Mouse (Mus musculus): ENCODE measurements around the gene Il1r1.

Il1r1 gene

DNA sequence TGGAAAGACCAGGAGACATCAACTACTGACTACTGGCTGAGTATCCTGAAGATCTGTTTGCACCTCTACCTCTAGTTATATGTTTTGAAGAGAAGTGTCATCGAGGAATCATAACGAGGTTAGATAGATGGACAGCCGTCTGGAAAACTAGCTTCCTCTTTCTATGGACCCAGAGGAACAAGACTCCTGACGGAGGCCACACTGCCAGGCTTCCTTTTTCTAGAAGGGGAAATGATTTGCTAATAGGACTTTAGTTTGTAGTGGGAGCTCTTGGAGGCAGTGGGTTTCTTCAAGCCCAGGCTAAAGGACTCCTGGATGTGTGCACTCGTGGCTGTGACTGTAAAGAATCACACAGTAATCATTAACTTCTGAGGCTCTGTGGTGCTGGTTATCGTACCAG lies 96.9 kb downstream of the Il1r1 start:
- DNase-seq (ENCODE audit: low spot score), result no peak

DNA sequence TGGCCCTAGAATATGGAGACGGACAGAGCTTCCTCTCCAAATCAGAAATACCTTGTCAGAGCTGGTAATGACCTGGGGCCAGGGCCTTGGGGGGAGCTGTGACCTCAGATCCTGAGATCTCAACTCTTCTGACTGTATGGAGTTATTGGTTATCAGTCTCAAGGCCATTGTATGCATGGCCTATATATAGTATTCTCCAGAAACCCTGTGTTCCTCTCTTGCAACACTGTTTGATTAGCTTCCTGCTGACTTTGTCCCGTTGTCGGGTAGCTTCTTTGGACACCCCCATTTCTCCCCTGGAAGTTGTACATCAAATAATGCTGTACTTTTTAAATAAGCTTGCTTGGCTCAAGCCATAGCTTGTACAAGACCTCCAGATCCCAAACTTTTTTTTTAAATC lies 97.7 kb downstream of the Il1r1 start:
- no peak for DNase-seq (ENCODE audit: low spot score)

DNA sequence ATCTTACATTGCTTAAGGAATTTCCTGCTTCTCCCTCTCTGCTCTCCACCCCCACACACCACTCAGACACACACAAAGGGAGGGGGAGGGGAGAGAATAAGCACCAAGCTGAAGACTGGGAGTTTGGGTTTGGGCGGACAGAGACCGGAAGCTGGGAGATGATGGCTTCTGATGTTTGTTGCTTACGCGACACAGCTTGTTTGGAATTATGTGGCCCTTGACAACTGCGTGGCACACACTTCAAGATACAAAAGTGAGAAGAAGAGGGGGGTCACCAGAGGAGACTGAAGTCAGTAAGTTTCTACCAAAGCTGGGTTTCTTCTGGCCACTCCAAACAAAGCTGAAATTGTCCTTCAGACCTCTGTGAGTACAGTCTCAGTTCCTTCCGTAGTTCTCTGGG lies 99.6 kb downstream of the Il1r1 start, which contains the start of gene Il1rl2:
Il1rl2 (plus strand) TSS at position 154 of the 400 bp plus-strand sequence.
- DNase-seq (ENCODE audit: low spot score), result no peak

DNA sequence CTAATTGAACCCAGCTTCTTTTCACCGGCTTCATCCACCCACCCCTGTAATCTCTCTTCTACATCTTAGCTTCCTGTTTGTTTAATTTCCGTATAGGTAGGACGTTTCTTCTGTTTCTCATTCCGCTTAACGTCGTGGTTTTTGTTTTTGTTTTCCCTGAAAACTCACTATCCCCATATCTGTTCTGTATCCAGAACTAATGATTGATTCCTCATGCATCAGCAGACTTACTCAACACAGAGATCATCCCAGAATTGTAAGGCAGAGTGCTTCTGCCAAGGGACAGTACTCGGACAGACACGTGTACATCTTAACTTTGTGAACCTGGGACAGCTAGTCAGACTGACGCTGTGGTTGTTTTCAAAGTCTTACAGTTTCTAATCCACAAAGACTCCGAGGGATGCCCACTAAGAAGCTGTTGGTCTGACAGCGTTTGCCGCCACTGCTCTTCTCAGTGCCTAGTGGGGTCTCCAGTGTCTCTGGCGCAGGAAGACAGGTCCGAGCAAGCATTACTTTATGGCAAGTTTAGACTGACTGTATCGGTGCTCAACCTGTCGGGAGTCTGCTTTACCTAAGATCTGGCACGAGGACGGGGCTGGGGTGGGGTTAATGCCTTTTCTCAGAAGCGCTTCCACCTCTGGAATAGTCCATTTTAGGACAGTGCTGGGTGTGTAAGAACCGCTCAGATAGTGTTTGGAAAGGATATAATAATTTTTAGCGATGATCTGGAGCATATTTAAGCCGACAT lies 100.2 kb downstream of the Il1r1 start:
- no peak for DNase-seq (ENCODE audit: low spot score)

GRCm38 (mm10) chr1:40325711-40326327 lies 100.9 kb downstream of the Il1r1 start:
- no peak for DNase-seq (ENCODE audit: low spot score)

GRCm38 (mm10) chr1:40327604-40328003 lies 102.7 kb downstream of the Il1r1 start:
- DNase-seq (ENCODE audit: low spot score), result no peak

- no peak for DNase-seq (ENCODE audit: low spot score)
Observed at GRCm38 (mm10) chr1:40329526-40329925, 104.6 kb downstream of the Il1r1 start.

DNA sequence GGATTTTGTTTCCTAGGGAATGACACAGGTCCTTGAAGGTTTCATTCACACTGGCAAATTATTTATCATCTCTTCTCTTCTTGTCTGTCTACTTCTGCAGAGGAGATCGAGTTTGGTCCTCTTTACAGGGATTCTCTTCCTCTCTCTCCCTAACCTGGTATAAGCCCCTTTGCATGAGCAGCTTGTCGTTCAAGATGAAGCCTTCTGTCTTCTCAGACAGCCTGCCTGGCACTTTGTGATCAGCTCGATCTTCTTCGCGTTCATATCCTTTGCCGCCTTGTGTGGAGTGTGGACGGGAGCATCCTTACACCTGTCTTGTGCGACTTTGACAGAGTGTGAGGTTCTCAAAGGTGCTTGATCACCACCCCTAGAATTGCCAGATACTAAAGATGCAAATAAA lies 105.3 kb downstream of the Il1r1 start:
- DNase-seq (ENCODE audit: low spot score), result no peak

DNA sequence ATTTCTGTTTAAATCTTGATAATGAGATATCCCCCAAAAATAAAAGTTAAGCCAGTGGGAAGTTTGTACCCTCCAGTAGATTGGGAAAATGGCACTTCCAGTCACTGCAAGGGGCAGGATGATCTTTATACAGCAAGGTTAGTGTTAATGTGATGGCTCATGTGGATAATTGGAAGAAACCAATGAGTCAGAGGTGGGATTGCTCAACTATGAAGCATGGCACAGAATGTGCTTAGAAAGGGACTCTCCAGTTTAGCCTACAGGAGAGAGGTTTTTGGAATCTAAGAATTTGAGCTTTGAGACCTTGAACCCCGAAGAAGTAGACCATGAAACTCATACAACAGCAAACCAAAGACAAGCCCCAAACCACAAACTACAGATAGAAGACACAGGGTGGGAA lies 114.5 kb downstream of the Il1r1 start:
- no peak for DNase-seq (ENCODE audit: low spot score)

- DNase-seq (ENCODE audit: low spot score), result no peak
Observed at GRCm38 (mm10) chr1:40340102-40340501, 115.2 kb downstream of the Il1r1 start.

- DNase-seq (ENCODE audit: low spot score), result no peak
Observed at GRCm38 (mm10) chr1:40352158-40352903, 127.5 kb downstream of the Il1r1 start.

DNA sequence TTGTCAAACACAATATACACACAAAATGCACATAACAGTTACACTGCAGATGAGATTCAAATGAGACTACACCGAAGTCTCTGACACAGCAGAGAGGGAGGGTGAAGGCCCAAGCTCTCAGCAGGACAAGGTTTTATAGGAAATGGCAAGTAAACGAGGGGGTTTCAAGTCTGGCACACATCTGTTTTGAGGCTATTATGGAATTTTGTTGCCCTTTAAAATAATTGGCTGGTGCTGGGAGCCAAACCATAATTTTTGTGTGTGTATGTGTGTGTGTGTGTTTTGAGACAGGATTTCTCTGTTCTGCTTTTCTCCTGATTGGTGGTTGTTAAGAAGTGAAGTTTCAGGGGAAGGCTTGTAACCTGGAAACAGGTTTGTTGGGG lies 128.0 kb downstream of the Il1r1 start:
- no peak for DNase-seq (ENCODE audit: low spot score)

DNA sequence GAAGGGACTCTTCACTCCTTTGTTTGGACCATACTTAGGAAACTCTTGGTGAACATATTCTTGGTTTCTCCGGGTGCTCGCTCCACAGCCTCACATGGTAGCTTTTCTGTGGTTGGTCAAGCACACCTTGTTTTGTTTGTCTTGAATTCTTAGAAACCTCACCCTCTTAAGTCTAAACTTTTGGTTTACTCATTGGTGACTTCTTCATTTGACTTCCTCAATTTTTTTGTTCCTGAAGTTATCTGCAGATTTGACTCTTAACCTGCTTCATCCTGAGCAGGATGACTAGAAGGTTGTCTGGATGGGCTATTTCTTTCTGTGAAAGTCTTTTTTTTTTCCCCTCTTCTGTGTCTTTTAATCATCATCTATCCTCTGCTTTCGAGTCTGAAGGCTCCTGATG lies 129.8 kb downstream of the Il1r1 start:
- DNase-seq (ENCODE audit: low spot score), result no peak

DNA sequence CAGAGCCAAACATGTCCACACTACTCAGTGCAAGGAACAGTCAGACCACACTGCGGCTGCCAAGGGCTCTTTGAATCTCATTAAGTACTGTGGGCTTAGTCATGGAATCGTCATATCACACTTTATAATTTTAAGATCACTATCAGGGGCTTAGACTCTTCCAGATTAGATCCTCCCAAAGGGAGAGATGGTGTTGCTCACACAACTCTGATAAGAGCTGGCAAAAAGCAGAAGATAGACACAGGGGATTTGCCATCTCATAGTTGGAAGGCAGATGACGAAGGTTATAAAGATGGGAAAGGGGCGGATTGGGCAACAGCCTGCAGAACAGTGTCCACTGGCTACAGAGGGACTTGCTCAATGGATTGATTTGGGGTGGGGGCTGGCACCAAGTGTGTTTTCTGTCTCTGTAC lies 130.6 kb downstream of the Il1r1 start:
- DNase-seq (ENCODE audit: low spot score), result no peak

DNA sequence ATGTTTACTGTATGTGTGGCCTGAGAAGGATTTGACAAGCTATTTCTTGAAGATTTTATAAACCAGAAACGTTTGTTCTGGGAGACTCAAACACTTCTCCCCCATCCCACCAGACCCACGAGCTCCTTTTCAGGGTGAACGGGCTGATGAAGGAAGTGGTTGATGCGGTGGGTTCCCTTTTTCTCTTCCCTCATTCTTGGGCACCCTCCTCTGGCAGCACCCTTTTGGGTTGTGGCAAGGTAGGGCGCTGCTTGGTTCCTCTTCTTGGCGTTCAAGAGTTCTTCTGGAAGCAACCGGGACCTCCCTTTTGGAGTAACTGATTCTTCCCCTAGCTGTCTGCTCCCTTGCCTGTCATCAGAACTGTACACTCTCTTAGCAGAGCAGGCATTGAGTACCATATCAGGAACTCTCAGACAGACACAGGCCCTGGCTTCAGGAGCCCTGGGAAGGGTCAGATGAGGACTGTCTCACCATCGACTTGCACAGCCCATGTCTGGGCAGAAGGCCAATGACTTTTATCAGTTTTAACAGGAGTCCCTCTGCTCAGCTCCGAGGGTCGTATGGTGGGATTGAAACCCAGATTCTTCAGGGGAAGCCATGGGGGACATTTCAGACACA lies 131.1 kb downstream of the Il1r1 start:
- DNase-seq (ENCODE audit: low spot score), result no peak

- DNase-seq (ENCODE audit: low spot score), result no peak
Observed at GRCm38 (mm10) chr1:40357921-40358320, 133.0 kb downstream of the Il1r1 start.

- no peak for DNase-seq (ENCODE audit: low spot score)
Observed at GRCm38 (mm10) chr1:40358351-40358750, 133.5 kb downstream of the Il1r1 start.

GRCm38 (mm10) chr1:40358771-40359181 lies 133.9 kb downstream of the Il1r1 start:
- DNase-seq (ENCODE audit: low spot score), result no peak

DNA sequence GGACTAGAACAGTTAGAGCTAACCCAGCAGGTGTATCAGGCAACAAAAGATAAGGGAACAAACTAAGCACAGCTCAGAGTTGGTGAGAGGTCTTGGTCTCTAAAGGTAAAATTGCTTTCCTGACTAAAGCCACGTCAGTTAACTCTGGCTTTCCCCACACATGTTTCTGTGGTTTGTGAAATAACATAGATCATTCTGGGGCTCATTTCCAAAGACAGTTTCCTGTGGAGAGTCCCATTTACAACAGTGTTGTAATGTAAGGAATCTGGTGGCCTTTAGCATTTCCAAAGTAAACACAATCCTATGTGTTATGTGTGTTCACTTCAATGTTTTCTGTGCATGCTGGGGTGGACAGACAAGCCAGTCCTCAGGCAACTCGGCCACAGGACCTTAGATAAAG lies 134.9 kb downstream of the Il1r1 start:
- DNase-seq (ENCODE audit: low spot score), result no peak

DNA sequence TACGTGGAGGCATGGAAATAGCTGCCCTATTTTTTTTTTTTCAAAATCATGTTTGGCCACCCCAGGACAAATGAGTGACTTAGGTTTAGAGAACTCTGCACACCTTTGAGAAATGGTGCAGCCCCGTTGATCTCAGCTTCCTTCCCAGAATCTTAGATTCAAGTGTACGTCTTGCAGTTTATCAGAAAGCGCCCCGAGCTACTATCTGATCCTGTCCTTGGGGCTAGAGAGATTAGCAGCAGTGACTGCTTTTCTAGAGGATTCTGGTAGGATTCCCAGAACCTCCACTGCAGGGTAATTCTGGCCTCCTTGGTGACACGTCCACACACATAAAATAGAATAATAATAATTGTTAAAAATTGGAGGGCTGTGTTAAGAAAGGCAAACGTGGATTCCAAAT lies 136.1 kb downstream of the Il1r1 start:
- no peak for DNase-seq (ENCODE audit: low spot score)

- DNase-seq (ENCODE audit: low spot score), result no peak
Observed at GRCm38 (mm10) chr1:40361596-40361995, 136.7 kb downstream of the Il1r1 start.

GRCm38 (mm10) chr1:40362784-40363183 lies 137.9 kb downstream of the Il1r1 start:
- no peak for DNase-seq (ENCODE audit: low spot score)

Data from urinary bladder, postnatal 10 days (tissue).